Mouse (Mus musculus): ENCODE results near the gene Vrk2. TPM values are rescaled to one million over a fixed set of nuclear protein-coding genes. Genes with fewer than 3 reads are reported as not detected.

Vrk2 gene
- total RNA-seq (2017): 31.2 and 36.9 TPM in 2 replicates

- ATAC-seq (ENCODE audit: extremely low read depth, insufficient number of reproducible peaks, low FRiP score, poor library complexity, severe bottlenecking): peak; percentile 95
These were observed at the start of gene Vrk2, which contains the start of gene Gm6899 for GRCm38 (mm10) chr11:26593061-26594059. Gene Vrk2, minus strand, starts transcription at chr11:26593999. Gene Gm6899, plus strand, starts transcription at chr11:26593241.

- ATAC-seq (ENCODE audit: extremely low read depth, insufficient number of reproducible peaks, low FRiP score, poor library complexity, severe bottlenecking): no peak
These were observed 48.3 kb upstream of the Vrk2 start for GRCm38 (mm10) chr11:26642141-26642540.

GRCm38 (mm10) chr11:26640314-26640785 lies 46.6 kb upstream of the Vrk2 start:
- peak; percentile 97 for ATAC-seq (ENCODE audit: extremely low read depth, insufficient number of reproducible peaks, low FRiP score, poor library complexity, severe bottlenecking)

- ATAC-seq (ENCODE audit: extremely low read depth, insufficient number of reproducible peaks, low FRiP score, poor library complexity, severe bottlenecking): no peak
These were observed 42.4 kb upstream of the Vrk2 start for GRCm38 (mm10) chr11:26636239-26636638.

GRCm38 (mm10) chr11:26622727-26623126 lies 28.9 kb upstream of the Vrk2 start:
- no peak for ATAC-seq (ENCODE audit: extremely low read depth, insufficient number of reproducible peaks, low FRiP score, poor library complexity, severe bottlenecking)

GRCm38 (mm10) chr11:26618475-26619223 lies 24.9 kb upstream of the Vrk2 start:
- no peak for ATAC-seq (ENCODE audit: extremely low read depth, insufficient number of reproducible peaks, low FRiP score, poor library complexity, severe bottlenecking)

- ATAC-seq (ENCODE audit: extremely low read depth, insufficient number of reproducible peaks, low FRiP score, poor library complexity, severe bottlenecking): no peak
These were observed 15.0 kb upstream of the Vrk2 start for GRCm38 (mm10) chr11:26608795-26609194.

- peak; percentile 94 for ATAC-seq (ENCODE audit: extremely low read depth, insufficient number of reproducible peaks, low FRiP score, poor library complexity, severe bottlenecking)
These were observed 10.4 kb upstream of the Vrk2 start for GRCm38 (mm10) chr11:26604061-26604655.

- ATAC-seq (ENCODE audit: extremely low read depth, insufficient number of reproducible peaks, low FRiP score, poor library complexity, severe bottlenecking): no peak
These were observed 7.9 kb upstream of the Vrk2 start for GRCm38 (mm10) chr11:26601571-26602175.

- peak; percentile 57; the same call in 1 of the 2 replicates for ATAC-seq (ENCODE audit: extremely low read depth, insufficient number of reproducible peaks, low FRiP score, poor library complexity, severe bottlenecking)
These were observed 6.9 kb upstream of the Vrk2 start for GRCm38 (mm10) chr11:26600692-26601091.

GRCm38 (mm10) chr11:26598876-26599275 lies 5.1 kb upstream of the Vrk2 start:
- ATAC-seq (ENCODE audit: extremely low read depth, insufficient number of reproducible peaks, low FRiP score, poor library complexity, severe bottlenecking): no peak

- no peak for ATAC-seq (ENCODE audit: extremely low read depth, insufficient number of reproducible peaks, low FRiP score, poor library complexity, severe bottlenecking)
These were observed 4.0 kb upstream of the Vrk2 start for GRCm38 (mm10) chr11:26597761-26598160.

GRCm38 (mm10) chr11:26597145-26597544 lies 3.3 kb upstream of the Vrk2 start:
- ATAC-seq (ENCODE audit: extremely low read depth, insufficient number of reproducible peaks, low FRiP score, poor library complexity, severe bottlenecking): no peak

- ATAC-seq (ENCODE audit: extremely low read depth, insufficient number of reproducible peaks, low FRiP score, poor library complexity, severe bottlenecking): no peak
These were observed 2.4 kb upstream of the Vrk2 start for GRCm38 (mm10) chr11:26596186-26596585.

GRCm38 (mm10) chr11:26594487-26594886 lies 688 bp upstream of the Vrk2 start:
- no peak for ATAC-seq (ENCODE audit: extremely low read depth, insufficient number of reproducible peaks, low FRiP score, poor library complexity, severe bottlenecking)

- no peak for ATAC-seq (ENCODE audit: extremely low read depth, insufficient number of reproducible peaks, low FRiP score, poor library complexity, severe bottlenecking)
These were observed 1.3 kb downstream of the Vrk2 start for GRCm38 (mm10) chr11:26592395-26593053.

GRCm38 (mm10) chr11:26587184-26587524 lies 6.6 kb downstream of the Vrk2 start:
- no peak for ATAC-seq (ENCODE audit: extremely low read depth, insufficient number of reproducible peaks, low FRiP score, poor library complexity, severe bottlenecking)

- ATAC-seq (ENCODE audit: extremely low read depth, insufficient number of reproducible peaks, low FRiP score, poor library complexity, severe bottlenecking): peak; percentile 58
These were observed 7.2 kb downstream of the Vrk2 start for GRCm38 (mm10) chr11:26586367-26587183.
